Mouse (Mus musculus): Measurements from ENCODE around the gene Slc25a36. TPM values are rescaled to one million over a fixed set of nuclear protein-coding genes. Genes with fewer than 3 reads are reported as not detected.

Gene Slc25a36
- total RNA-seq, 2 experiments from 2014 or later: 45.3 to 63.2 TPM

GRCm38 (mm10) chr9:97112238-97112637, 1.3 kb upstream of the Slc25a36 start:
- DNase-seq: no peak

- DNase-seq: no peak
Measured at GRCm38 (mm10) chr9:97111506-97111905, 549 bp upstream of the Slc25a36 start.

- no peak for DNase-seq
Measured at GRCm38 (mm10) chr9:97106481-97107160, 4.3 kb downstream of the Slc25a36 start.

- no peak for DNase-seq
Measured at GRCm38 (mm10) chr9:97105400-97105985, 5.5 kb downstream of the Slc25a36 start.

- no peak for DNase-seq
Measured at GRCm38 (mm10) chr9:97103376-97104061, 7.4 kb downstream of the Slc25a36 start.

GRCm38 (mm10) chr9:97098985-97099384, 12.0 kb downstream of the Slc25a36 start:
- DNase-seq: no peak

- DNase-seq: no peak
Measured at GRCm38 (mm10) chr9:97096180-97096579, 14.8 kb downstream of the Slc25a36 start.

GRCm38 (mm10) chr9:97087850-97088249, 23.1 kb downstream of the Slc25a36 start:
- DNase-seq: no peak

- no peak for DNase-seq
Measured at GRCm38 (mm10) chr9:97084628-97085027, 26.3 kb downstream of the Slc25a36 start.

- DNase-seq: no peak
Measured at GRCm38 (mm10) chr9:97081106-97081862, 29.7 kb downstream of the Slc25a36 start.

- no peak for DNase-seq
Measured at GRCm38 (mm10) chr9:97069911-97070310, 41.0 kb downstream of the Slc25a36 start.

- no peak for DNase-seq
Measured at GRCm38 (mm10) chr9:97069466-97069865, 41.5 kb downstream of the Slc25a36 start.

- DNase-seq: peak; percentile 87
Measured at GRCm38 (mm10) chr9:97068201-97069095, 42.5 kb downstream of the Slc25a36 start.

- no peak for DNase-seq
Measured at GRCm38 (mm10) chr9:97067761-97068160, 43.2 kb downstream of the Slc25a36 start.

GRCm38 (mm10) chr9:97065885-97066284, 45.1 kb downstream of the Slc25a36 start:
- no peak for DNase-seq

- no peak for DNase-seq
Measured at GRCm38 (mm10) chr9:97065216-97065615, 45.7 kb downstream of the Slc25a36 start.

GRCm38 (mm10) chr9:97064161-97064560, 46.8 kb downstream of the Slc25a36 start:
- no peak for DNase-seq

GRCm38 (mm10) chr9:97061696-97062095, 49.3 kb downstream of the Slc25a36 start:
- no peak for DNase-seq

- DNase-seq: no peak
Measured at GRCm38 (mm10) chr9:97056541-97057338, 54.2 kb downstream of the Slc25a36 start.

GRCm38 (mm10) chr9:97055906-97056305, 55.1 kb downstream of the Slc25a36 start:
- peak; percentile 28 for DNase-seq

- no peak for DNase-seq
Measured at GRCm38 (mm10) chr9:97051176-97051575, 59.8 kb downstream of the Slc25a36 start.
